Mouse (Mus musculus): ENCODE data around the gene Immt. TPM values are rescaled to one million over a fixed set of nuclear protein-coding genes. Genes with fewer than 3 reads are reported as not detected.

Immt gene
- total RNA-seq, 2 experiments from 2014 or later: 542 to 553 TPM

Other genes with a start within 250 kb of the Immt start
- 10 to 100 TPM; 32.1 to 33.1 TPM for gene Kdm3a, start 198.3 kb upstream of the Immt start, total RNA-seq (2021)
- gene Reep1, start 123.8 kb upstream of the Immt start, total RNA-seq (2021): 10 to 100 TPM; 20.1 to 21.7 TPM
- gene Mrpl35, start 4.4 kb upstream of the Immt start, total RNA-seq (2021): 10 to 100 TPM; 49.1 to 50.0 TPM
- gene Ptcd3, start 77.4 kb downstream of the Immt start, total RNA-seq (2021): 100 to 1,000 TPM; 112 to 114 TPM
- gene Polr1a, start 77.7 kb downstream of the Immt start, total RNA-seq (2021): 10 to 100 TPM; 36.7 to 42.3 TPM

Measured in heart, postnatal 10 days (tissue).